9 mouse cellular contexts compared by ENCODE assay signal in genomic region chr16:87840949-87841546, GRCm38 (mm10).
DNase-seq lines count a peak whose midpoint lies in the region; ATAC-seq and TF ChIP-seq lines count a peak whose summit lies in the region.
"Had no signal": no experiment of that assay in that cellular context is flagged by ENCODE, and none has a peak within 500 bp of the region (broad histone marks: within the 10 kb centered on the region; RNA-seq: fewer than 3 reads in every experiment).

No protein-coding gene starts in this region.

- 23% methylated on average over 16 of the region's 16 CpGs for WGBS in forebrain, embryonic 10.5 days
- 19% methylated on average over 16 of the region's 16 CpGs for WGBS in hindbrain, embryonic 12.5 days

- TF ChIP-seq EP300 in ES-Bruce4 (IDR thresholded peaks at IDR 0.05; ENCODE audit: insufficient read depth, low read depth, low read length) = no peak

- DNase-seq in brain, embryonic 14.5 days (ENCODE audit: low read depth) = peak; percentile 93
- peak; percentile 72 for DNase-seq in forebrain, embryonic 10.5 days (ENCODE audit: extremely low spot score, low spot score)
- peak; percentile 40 for DNase-seq in layer of hippocampus, adult 9-11 months
- DNase-seq in lung, postnatal 25 days (ENCODE audit: low spot score) = peak; percentile 48
- DNase-seq in right cerebral cortex, adult 2 months (ENCODE audit: low spot score in 2 of 2) = peak; percentile 90 to 91
- DNase-seq in urinary bladder, postnatal 4 days (ENCODE audit: low spot score in 2 of 2) = peak; percentile 28 to 79

- peak; percentile 73 for TF ChIP-seq CTCF in ES-Bruce4 (IDR thresholded peaks at IDR 0.05; ENCODE audit: low read depth, low read length)
- peak; percentile 95 for TF ChIP-seq CTCF in brain, embryonic 14.5 days (IDR thresholded peaks at IDR 0.05; ENCODE audit: borderline replicate concordance, extremely low read depth, insufficient read depth, insufficient read length)

- ATAC-seq in hindbrain, embryonic 12.5 days (ENCODE audit: low FRiP score) = peak; percentile 82

- no peaks in the 10 kb centered on the region for H3K36me3 ChIP-seq in ES-Bruce4 (ENCODE audit: control insufficient read depth, insufficient read depth, low read length, poor library complexity, severe bottlenecking)
- H3K36me3 ChIP-seq in forebrain, embryonic 10.5 days (replicated peaks) = no peaks in the 10 kb centered on the region
- no peaks in the 10 kb centered on the region for H3K36me3 ChIP-seq in hindbrain, embryonic 12.5 days

- no peak overlapping the region; the same call in 1 of the 2 replicates for H3K4me2 ChIP-seq in hindbrain, embryonic 12.5 days (replicated peaks)

- no peak overlapping the region for H3K4me3 ChIP-seq in ES-Bruce4 (ENCODE audit: low read depth, low read length)
- no peak overlapping the region for H3K4me3 ChIP-seq in forebrain, embryonic 10.5 days
- H3K4me3 ChIP-seq in hindbrain, embryonic 12.5 days = no peak overlapping the region
- H3K4me3 ChIP-seq: megakaryocyte, embryonic 14.5 days had no signal

- H3K27me3 ChIP-seq in ES-Bruce4 (ENCODE audit: control insufficient read depth, insufficient read depth, low read length, poor library complexity, severe bottlenecking) = no peaks in the 10 kb centered on the region
- no peaks in the 10 kb centered on the region for H3K27me3 ChIP-seq in forebrain, embryonic 10.5 days (ENCODE audit: poor library complexity, severe bottlenecking)
- H3K27me3 ChIP-seq in hindbrain, embryonic 12.5 days = no peaks in the 10 kb centered on the region

- H3K4me1 ChIP-seq in ES-Bruce4 (ENCODE audit: control insufficient read depth, insufficient read depth, low read length) = no peaks in the 10 kb centered on the region
- H3K4me1 ChIP-seq in forebrain, embryonic 10.5 days = no peaks in the 10 kb centered on the region
- H3K4me1 ChIP-seq in hindbrain, embryonic 12.5 days = no peaks in the 10 kb centered on the region
- H3K4me1 ChIP-seq: megakaryocyte, embryonic 14.5 days had no signal

- no peak overlapping the region for H3K27ac ChIP-seq in ES-Bruce4 (ENCODE audit: insufficient read depth, low read length)
- H3K27ac ChIP-seq in forebrain, embryonic 10.5 days = no peak overlapping the region
- no peak overlapping the region for H3K27ac ChIP-seq in hindbrain, embryonic 12.5 days

- H3K9ac ChIP-seq in ES-Bruce4 (ENCODE audit: low read depth, poor library complexity, severe bottlenecking) = no peak overlapping the region
- H3K9ac ChIP-seq in hindbrain, embryonic 12.5 days = no peak overlapping the region

- no peak for TF ChIP-seq POLR2A in ES-Bruce4 (IDR thresholded peaks at IDR 0.05; ENCODE audit: insufficient read depth, low read length)
- TF ChIP-seq POLR2A in brain, embryonic 14.5 days (IDR thresholded peaks at IDR 0.05; ENCODE audit: borderline replicate concordance, extremely low read depth, insufficient read depth, insufficient read length, poor library complexity, severe bottlenecking) = no peak

- H3K9me3 ChIP-seq in ES-Bruce4 (replicated peaks; ENCODE audit: control insufficient read depth, insufficient read depth, low read length, poor library complexity, severe bottlenecking) = no peaks in the 10 kb centered on the region
- no peaks in the 10 kb centered on the region for H3K9me3 ChIP-seq in forebrain, embryonic 10.5 days
- H3K9me3 ChIP-seq in hindbrain, embryonic 12.5 days (replicated peaks) = no peaks in the 10 kb centered on the region
- H3K9me3 ChIP-seq: megakaryocyte, embryonic 14.5 days had no signal

Comparison
In these comparisons a context has a peak if more than half of its experiments do, and no peak if none do; other contexts are left out.
1. DNase-seq: peak in every context shown above with its lines; median percentile 93 in brain, embryonic 14.5 days; 90 in right cerebral cortex, adult 2 months; 72 in forebrain, embryonic 10.5 days; 54 in urinary bladder, postnatal 4 days; 48 in lung, postnatal 25 days; 40 in layer of hippocampus, adult 9-11 months.